Mouse (Mus musculus): Measurements from ENCODE around the gene Galk1.

The Galk1 gene

DNA sequence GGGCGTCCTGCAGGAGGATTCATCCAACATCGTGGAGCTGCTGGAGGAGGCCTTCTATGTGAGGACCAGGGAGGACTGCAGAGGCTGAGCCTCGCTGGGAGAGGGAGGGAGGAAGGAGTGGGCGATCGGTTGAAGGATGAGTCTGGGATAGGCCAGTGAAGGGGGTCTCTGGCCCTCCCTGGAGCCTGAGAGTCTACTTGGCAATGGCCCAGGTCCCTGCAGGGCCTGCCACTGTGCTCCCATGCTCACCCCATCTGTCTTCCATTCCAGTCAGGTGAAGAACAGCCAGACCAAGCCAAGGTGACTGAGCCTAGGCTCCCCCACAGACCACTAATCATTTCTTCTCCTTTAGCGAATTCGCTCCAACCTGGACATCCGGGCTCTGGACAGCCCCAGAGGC is 29.2 kb downstream of the Galk1 start:
- in situ Hi-C loops (cut with MboI, MseI), result no loop called here

GRCm38 (mm10) chr11:115982472-115982871 is 30.0 kb downstream of the Galk1 start:
- in situ Hi-C loops (cut with MboI, MseI), result no loop called here

GRCm38 (mm10) chr11:115975544-115975943 is 37.0 kb downstream of the Galk1 start:
- in situ Hi-C loops (cut with MboI, MseI), result no loop called here

DNA sequence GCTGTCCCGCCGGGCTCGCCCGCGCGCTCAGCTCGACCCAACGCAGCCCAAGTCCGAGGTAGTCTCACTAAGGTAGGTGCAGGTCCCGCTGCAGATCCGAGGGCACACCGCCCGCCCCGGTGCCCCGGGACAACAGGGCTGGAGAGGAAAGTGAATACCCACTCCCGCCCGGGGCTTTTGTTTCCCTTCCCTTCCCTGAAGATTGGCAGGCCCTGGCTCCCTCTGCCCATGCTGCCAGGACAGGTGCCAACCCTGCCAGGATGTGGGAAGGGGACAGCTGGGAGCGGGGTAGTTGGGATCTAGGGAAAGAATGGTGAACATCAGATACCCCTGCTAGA is 37.5 kb downstream of the Galk1 start:
- in situ Hi-C loops (cut with MboI, MseI), result no loop called here

- in situ Hi-C loops (cut with MboI, MseI), result no loop called here
Observed at GRCm38 (mm10) chr11:115974309-115975082, 38.0 kb downstream of the Galk1 start, which contains the start of gene Itgb4. Gene Itgb4 (plus strand): TSS chr11:115974709.

DNA sequence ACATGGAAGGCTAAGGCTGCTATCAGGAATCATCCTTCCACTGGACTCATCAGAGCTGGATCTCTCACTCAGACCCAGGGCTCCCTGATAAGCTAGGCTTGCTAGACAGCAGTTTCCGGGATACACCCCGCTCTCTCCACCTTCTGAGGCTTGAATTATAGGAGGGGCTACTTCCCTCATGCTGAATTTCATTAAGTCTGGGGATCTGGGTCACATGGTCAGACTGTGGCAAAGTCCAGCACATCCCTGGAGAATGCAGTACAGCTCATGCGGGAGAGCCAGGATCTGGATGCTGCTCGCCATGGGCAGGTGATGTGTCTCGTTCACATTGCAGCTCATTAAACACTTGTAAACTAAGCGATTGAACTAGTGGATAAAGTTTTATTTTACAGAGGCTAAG is 41.5 kb downstream of the Galk1 start:
- in situ Hi-C loops (cut with MboI, MseI), result no loop called here

DNA sequence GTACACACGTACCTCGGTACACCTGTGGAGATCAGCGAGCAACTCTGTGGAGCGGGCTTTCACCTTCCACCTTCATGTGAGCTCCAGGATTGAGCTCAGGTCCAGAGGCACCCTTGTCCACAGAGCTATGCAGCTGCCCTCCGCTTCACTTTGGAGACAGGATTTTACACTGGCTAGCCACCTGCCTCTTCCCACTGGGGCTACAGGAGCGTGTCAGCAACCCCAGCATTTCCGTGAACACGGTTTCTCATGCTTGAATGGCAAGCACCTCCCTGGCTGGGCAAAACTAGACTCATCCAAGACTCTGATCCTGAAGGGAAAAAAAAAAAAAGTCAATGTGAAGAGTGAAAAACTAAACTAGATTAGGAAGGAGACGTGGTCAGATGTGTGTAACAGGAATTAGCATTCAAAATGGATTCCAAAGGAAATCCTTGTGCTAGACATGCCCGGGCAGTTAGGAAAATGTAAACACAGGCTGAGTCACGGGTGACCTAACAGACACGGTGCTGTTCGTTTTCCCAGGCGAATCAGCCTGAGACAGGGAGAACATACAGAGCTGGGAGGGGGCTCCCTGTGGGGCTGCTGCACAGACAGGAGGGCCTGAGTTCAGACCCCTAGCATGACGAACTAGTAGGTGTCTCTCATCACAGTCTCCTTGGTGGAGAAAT is 42.4 kb downstream of the Galk1 start:
- in situ Hi-C loops (cut with MboI, MseI), result no loop called here

DNA sequence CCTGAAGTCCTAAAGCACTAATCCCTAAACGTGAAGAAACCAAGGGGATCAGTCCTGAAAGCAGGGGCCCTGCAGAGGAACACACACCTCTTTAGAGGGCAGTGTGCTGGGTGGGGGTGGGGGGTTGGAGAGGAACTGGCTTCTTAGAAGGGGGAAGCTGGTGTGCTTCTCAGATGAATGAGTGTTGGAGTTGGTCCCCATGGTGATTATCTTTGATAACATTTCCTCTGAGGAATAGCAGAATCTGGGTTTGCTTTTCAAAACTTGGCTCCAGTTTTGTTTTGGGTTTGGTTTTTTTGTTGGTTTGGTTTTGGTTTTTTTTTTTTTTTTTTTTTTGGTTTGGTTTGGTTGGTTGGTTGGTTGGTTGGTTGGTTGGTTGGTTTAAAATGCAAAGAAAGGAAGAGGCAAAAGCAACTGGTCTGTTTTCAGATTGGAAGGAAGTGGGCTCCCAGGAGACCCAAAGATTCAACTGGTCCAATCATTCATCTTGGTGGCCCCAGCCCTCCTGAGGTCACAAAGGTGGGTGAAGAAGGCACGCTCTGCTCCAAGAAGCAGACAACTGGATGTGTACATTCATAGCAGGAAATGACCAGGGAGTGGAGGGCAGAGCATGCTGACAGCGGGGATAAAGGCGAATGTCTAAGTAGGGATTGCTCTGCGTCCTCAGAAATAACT is 43.7 kb downstream of the Galk1 start:
- in situ Hi-C loops (cut with MboI, MseI), result no loop called here

DNA sequence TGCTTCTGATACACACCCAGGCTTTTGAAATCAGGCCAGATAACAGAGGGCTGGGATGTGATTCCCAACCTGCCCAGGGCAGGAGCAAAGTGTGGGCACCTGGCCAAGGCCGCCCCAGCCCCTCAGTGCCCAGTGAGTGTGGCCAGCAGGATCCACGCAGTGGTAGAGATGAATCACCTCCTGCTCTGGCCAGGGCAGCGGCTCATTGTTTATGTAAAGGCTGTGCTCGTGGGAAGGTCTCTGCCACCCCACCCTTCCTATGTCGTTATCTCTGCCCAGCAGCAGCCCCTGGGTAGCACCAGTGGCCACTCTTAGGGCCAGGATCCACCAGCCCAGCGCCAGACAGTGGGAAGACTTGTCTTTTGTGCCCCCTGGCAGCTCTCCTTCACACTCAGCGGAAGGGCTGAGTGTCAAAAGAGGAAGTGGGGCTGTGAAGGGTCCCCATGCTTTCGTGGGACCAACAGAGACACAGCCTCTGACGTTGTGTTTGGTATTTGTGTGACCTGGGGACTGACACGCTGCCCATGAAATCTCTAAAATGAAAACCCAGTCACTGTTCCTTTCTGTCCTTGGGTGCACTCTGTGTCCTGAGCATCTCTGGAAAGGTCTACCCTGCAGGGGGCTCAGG is 47.4 kb downstream of the Galk1 start:
- in situ Hi-C loops (cut with MboI, MseI), result no loop called here

GRCm38 (mm10) chr11:115962651-115963412 is 49.7 kb downstream of the Galk1 start:
- in situ Hi-C loops (cut with MboI, MseI), result no loop called here

DNA sequence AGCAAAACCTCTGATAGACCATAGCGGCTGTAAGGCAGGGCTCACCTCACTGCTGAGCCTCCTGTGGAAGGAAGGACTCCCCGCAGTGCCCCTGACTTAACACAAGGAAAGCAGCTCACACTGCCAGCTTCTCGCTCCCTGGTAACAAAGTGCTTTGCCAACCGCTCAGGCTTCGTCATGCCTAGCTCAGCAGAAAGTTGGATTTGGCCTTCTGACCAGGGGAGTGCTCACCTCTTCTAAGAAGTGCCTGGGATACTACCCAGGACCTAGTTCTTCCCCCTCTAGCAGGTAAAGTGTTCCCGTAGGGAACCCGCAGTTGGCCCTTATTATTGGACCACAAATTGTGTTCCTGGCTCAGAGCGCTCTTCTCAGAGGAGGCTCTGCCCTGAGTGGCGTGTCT is 53.5 kb downstream of the Galk1 start:
- in situ Hi-C loops (cut with MboI, MseI), result no loop called here
